Mouse (Mus musculus) mouse embryonic stem cell (cell line): ENCODE measurements around the gene Tph2.

Source experiments
- in situ Hi-C, 2 experiments: fragments of 300-500 bp; cut with MboI; formaldehyde crosslinking; loops; 1 replicate in 1 of 2; 3 replicates in 1 of 2; pipeline ENCODE4 v1.14.3; 2019 to 2020; ENCODE audit warnings: low sequenced_read_pairs in 2 of 2, low pct_unique_long_range_greater_than_20kb in 1 of 2, mixed read lengths in 1 of 2; ENCODE audit not compliant: unreplicated experiment in 1 of 2

Tph2 gene

DNA sequence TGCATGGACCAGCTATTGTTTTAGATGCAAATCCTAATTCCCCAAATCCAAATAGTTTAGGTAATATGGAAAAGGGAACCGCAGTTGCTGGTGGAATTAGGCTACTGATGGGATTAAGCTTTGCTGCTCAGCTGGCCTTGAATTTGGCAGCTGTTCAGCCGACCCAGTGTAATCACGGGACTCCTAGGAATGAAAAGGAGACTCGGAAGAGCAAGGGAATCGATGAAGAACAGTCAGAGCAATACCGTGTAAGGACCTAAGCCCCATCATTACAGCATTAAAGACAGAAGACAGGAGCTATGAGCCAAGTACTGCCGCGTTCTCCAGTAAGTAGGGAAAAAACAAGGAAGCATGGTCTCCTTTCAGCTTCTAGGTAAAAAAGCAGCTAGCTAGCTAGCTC, 134.6 kb downstream of the Tph2 start:
- in situ Hi-C loops = no loop called here

DNA sequence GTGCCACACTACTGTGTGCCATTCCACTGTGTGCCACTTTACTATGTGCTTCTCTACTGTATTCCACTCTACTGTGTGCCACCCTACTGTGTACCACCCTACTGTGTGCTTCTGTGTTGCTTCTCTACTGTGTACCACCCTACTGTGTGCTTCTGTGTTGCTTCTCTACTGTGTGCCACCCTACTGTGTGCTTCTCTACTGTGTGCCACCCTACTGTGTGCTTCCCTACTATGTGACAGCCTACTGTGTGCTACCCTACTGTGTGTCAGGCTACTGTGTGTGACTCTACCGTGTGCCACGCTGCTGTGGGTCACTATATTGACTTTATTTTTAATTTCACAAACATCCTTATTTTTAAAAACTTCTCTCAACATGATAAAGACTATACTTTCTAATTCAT, 136.3 kb downstream of the Tph2 start:
- in situ Hi-C loops = no loop called here

DNA sequence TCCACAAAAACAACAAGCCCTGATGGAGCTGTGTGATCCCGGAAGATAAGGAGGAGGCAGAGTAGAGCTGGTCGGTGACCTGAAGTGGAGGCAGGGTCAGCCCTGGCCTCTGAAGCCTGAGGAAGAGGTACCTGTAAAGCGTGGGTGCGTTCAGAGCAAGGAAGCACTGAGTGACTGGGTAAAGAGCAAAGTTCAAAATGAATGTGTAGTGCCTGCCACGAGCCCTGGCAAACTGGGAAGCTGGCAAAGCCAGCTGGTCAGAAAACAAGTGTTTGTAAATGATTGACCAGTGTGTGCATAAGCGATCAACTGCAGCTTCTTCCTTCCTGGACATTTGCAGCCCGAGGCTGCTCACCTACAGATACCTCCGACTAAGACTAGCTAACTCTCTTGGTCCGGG, 149.1 kb downstream of the Tph2 start:
- in situ Hi-C loops = no loop called here
